Mouse (Mus musculus) thymus, adult 2 months (tissue): ENCODE results near the gene Nsun7.

Experiments
- CTCF ChIP-seq: fragments of 200-500 bp; IDR thresholded peaks from 2 replicates; pipeline ENCODE4 v1.5.1; 2012; ENCODE audit warnings: mild to moderate bottlenecking, control low read depth, low read length, moderate library complexity, borderline replicate concordance; ENCODE audit not compliant: control insufficient read depth, poor library complexity, insufficient read depth; ENCODE audit errors: extremely low read depth
- POLR2A ChIP-seq: fragments of 200-500 bp; IDR thresholded peaks from 2 replicates; pipeline ENCODE4 v1.6.1; 2012; ENCODE audit warnings: mild to moderate bottlenecking, low read length, control low read depth, moderate library complexity; ENCODE audit not compliant: control insufficient read depth, poor library complexity, insufficient read depth; ENCODE audit errors: extremely low read depth

DNA sequence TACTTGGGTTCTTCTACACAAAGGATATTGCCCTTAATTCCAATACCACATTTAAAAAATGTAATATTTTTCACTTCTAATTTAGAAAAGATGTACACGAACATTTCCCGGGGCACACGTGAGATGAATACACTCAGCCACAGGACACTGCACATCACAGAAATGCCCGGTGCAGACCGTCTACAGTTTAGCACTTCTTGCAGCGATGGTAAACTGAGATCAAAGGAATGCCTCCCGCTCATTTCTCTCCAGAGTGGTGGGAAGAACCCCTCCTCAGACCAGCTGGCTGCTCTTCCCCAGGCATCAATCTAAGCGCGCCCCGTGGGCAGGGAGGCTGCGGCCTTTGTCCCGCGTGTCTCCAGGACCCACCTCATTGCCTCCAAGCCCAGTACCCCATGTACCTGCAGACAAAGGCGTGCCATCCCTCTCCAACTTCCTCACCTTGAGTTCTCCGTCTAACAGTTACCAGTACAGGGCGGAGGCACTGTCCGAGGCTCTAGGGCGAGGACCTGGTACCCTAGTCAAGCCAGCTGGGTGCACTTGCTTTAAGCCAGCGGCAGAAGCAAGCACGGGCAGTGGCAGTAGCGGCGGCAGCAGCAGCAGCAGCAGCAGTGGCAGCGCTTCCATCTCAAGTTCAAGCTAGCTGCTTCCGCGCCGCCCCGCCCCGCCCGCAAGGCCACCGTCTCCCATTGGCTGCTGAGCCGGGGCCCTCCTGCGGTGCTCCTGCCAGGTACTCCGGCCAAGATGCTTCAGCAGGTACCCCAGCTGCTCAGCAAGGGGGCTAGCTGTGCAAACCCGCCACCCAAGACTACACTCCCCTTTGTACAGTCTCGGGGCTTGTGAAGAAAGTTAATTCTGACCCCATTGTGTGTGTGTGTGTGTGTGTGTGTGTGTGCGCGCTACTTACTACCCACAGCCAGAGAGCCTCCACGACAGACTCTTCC, 77.6 kb downstream of the Nsun7 start:
- TF ChIP-seq POLR2A (no peak; the same call in 1 of the 2 replicates), CTCF (no peak)
